Mouse (Mus musculus): ENCODE measurements around the gene Acot12.

DNA sequence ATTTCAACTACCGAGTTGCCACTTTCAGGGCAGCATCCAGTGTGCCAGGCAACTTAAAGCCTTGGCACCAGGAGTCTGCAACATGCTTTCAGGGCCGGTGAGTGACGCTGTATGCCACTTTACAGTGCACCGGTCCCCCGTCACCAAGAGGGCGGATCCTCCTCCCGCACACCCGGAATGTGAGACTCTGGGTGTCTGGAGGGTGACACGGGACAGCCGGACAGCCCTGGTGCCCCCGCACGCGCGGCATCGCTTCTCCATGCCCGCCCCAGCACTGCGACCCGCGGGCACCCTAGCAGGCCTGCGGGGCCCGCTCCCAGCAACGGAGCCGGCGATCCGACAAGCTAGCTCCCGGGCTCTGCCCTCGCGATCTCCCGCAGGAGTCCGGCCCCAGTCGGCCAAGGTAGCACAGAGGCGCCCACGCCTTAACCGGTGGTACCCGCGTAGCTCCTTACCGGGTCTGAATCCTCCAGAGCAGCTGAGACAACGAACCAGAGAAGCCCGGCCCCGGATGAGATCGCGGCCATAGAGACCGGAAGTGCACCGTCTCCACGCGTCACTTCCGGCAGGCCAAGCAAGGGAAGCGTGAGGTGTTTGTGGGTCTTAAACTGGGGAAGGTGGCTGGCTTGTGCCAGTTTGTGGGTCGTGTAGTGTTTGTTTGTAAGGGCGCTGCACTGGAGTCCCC lies 66.0 kb downstream of the Acot12 start, which contains the start of gene Zcchc9:
- TF ChIP-seq CTCF (IDR thresholded peaks at IDR 0.05; ENCODE audit: low read depth) (peak; percentile 58), EP300 (optimal IDR thresholded peaks at IDR 0.05) (no peak)
